Mouse (Mus musculus) cerebellum, adult 9-10 months (tissue): ENCODE measurements around the gene Olfr521.
"Not testable (repeated sequence)": the region's sequence is repeated elsewhere in the genome, so short reads cannot be mapped to it uniquely, and the experiment has no call there.

ENCODE experiments used
- DNase-seq: peaks from one replicate; pipeline ENCODE4 v3.0.0; 2022

Gene Olfr521

DNA sequence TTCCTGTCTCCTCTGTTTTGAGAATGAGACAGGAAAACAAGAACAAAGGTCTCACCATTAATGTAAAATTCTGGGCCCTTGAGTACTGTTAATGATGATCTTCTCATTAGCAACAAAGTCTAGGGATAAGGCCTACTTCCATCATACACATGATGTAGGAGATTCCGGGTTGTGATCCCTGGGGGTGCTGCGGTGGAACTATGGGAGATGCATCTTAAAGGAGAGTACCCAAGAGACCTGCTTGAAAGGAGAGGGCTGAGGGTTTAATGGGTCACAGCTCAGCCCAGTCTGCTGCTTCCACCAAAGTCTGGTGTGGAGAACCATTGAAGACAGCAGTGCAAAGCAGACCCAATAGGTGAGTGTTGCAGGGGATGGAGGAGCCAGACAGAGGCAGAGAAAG is at the start of gene Olfr521:
Gene Olfr521 (plus strand): TSS at position 301 of the 400 bp plus-strand sequence.
- no peak for DNase-seq

DNA sequence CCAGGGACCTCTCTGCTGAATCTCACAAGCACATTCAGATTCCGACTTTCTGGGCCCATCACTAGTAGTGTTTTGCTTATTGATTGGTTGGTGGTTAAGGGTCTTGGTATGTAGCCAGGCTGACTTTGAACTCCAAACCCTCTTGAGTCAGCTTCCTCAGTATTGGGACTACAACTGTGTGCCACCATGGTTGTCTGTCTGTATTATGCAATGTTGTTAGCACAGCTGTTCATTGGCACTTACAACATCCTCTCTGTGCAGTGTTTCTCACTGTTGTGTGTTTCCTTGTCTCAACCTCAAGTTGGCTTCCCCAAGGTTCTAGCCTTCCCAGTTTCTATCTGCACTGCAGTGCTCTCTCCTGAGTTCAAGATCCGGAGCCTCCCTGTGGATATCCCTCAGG is 46.8 kb upstream of the Olfr521 start:
- DNase-seq = no peak

DNA sequence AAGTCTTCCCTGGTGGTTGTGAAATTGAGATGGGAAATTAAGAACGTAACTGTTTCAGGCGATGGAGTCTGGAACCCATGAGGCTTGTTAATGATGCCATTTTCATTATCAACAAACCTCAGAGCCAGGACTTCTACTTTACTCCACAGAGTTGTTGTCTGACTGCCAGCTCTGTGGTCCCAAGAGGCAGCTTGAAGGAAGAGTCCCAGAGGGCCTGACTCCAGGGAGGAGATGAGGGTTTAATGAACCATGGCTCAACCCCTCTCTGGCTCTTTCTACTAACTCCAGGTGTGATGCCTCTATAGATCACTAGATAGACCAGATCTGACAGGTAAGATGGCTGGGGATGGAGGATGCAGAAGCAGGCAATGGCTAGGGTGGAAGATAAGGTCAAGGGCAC is 33.3 kb upstream of the Olfr521 start, which contains the start of gene Olfr520:
Gene Olfr520 (plus strand): TSS at position 301 of the 400 bp plus-strand sequence.
- DNase-seq = no peak

GRCm38 (mm10) chr7:99734612-99735011 is 28.7 kb upstream of the Olfr521 start:
- DNase-seq = no peak

DNA sequence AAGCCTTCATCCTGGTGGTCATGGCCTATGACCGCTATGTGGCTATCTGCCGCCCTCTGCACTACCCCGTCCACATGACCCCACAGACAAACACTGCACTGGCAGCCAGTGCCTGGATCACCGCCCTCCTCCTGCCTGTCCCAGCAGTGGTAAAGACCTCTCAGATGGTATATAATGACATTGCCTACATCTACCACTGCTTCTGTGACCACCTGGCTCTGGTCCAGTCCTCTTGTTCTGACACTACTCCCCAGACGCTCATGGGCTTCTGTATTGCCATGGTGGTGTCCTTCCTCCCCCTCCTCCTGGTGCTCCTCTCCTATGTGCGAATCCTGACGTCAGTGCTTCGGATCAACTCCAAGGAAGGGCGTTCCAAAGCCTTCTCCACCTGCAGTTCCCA is 27.8 kb upstream of the Olfr521 start:
- not testable (repeated sequence) for DNase-seq

DNA sequence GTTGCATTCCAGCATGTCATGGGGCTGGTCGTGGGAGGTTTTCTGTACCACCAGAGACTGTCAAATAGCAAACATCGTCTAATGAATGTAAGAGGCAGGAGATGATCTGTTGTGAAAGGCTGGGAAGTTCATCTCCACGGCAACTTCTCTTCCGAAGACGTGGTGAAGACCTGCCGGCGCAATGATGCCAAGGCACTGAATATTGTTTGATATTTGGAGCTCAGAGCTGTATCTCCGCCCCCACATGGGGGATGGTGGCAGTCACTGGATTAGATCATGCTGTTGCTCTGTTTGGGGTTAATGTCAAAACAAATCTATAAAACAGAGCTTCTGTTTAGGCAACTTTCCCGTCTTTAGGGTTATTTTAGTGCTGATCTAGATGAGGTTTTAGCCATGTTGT is 24.0 kb upstream of the Olfr521 start:
- DNase-seq = no peak

- no peak for DNase-seq
Observed at GRCm38 (mm10) chr7:99781385-99781784, 18.1 kb downstream of the Olfr521 start.

GRCm38 (mm10) chr7:99781916-99782315 is 18.6 kb downstream of the Olfr521 start:
- no peak for DNase-seq

DNA sequence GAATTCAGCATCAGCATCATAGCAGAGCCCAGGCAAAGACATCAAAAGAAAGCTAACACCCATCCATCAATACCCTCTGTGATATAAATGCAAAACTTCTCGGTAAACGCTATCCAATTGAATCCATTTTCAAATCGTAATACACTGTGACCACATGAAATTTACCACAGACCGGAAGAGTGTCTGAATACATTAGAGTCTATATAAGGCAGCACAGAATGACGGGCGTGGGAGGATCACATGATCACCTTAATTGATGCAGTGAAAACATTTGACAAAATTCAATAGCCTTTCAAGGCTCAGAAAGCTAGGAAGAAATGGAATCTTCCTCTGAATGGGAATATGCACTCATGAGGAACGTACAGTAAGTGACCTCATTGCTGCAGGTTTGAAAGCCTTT is 20.1 kb downstream of the Olfr521 start:
- DNase-seq = no peak

DNA sequence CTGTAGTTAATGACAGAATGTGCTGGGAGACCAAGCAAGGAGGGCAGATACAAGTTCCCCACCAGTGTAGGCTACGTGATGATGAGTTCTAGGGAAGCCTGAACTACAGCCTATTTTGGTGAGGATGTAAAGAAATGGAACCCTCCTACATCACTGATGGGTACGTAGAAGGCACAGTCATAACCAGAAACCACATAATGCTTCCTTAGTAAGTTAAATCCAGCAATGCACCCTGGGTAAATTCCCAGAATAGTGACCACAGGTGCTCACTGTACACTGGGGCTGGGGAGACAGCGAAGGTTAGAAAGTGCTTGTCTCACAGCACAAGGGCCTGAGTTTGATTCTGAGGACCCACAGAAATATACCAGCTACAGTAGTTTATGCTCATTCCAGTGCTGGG is 22.2 kb downstream of the Olfr521 start:
- no peak for DNase-seq

DNA sequence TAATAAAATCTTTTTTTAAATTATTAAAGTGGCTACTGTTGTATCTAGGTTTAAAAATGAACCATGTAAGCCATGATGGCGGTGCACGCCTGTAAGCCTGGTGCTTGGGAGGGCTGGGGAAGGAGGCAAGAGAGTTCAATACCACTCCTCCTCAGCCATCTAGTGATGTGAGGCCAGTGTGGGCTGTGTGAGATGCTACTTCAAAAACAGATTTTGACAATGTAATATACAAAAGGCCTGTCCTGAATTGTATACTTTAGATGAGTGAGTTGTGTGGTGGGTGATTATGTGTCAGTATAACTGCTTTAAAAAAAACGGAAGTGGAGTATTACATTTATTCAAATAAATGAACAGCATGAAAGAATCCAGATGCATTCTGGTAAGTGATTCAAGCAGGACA is 23.5 kb downstream of the Olfr521 start:
- no peak for DNase-seq

- DNase-seq = no peak
Observed at GRCm38 (mm10) chr7:99787935-99788334, 24.6 kb downstream of the Olfr521 start.

GRCm38 (mm10) chr7:99788563-99788962 is 25.3 kb downstream of the Olfr521 start:
- DNase-seq = no peak

- no peak for DNase-seq
Observed at GRCm38 (mm10) chr7:99790816-99791215, 27.5 kb downstream of the Olfr521 start.

DNA sequence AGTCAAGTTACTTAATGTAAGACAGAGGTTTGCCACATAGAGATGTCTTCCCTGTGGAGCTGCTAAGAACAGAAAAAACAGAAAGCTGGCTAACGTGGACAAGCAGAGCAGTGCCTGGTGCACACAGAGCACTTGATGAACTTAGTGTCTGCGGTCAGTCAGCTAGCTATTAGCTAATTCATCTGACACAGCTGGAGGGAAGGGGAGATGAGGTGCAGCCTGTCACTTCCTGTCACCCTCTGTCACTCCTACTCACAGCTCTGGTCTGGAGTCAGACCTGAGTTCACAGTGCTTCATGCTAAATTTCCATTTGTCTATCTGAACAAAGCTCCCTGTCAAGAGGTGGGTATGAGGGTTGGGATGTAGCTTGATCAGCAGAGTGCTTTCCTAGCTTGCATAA is 30.8 kb downstream of the Olfr521 start:
- DNase-seq = no peak

DNA sequence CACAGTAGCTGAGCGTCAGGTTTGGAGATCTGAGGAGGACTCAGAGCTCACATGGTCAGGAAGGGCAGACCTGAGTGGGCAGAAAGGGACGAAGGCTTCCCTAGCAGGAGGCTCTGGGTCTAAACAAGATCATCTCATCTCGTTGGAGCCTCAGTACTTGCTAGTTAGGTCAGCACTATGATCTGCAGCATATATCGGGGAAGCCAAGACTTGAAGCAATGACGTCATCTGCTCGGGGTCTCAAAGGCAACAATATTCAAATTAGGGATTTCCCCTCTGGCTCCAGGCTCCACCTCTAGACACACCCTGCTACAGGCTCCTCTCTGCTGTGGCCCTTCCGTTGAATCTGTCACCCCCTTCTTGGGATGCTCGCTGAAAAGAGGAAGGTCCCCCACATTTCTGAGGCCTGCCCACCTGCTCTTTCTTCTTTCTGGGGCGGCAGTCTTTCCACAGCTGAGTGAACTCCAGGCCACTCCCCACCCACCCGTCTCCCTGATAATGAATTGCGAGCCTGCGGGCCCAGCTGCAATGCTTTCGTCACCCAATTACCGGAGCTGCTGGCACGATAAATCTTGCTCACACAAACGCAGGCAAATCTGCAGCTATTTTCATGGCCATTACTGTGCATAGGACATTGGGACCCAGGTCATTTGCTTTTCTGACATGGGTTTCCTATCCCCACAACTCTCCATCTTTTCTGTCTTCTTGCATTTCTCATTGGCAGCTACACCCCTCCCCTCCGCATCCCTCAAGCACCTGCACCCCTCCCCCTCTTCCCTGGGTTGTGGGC is 32.1 kb downstream of the Olfr521 start:
- DNase-seq = peak; percentile 5

DNA sequence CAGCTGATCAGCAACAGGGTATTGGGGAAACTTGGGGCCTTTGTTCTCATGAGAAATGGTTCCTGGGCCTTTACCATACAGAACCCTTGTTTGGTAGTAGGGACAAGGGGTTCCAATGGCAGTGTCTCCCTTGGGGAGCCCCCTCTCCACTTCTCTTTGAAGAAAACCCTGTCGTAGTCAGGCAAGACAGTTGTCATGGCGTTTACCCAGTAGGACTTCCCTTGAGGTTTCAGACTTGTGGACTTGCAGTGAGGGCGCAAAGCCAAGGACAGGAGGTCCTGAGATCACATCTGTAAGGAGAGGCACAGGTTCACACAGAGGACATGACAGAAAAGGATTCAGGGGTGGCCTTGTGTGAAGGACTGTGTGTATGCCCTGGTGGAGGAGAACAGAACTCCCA is 33.2 kb downstream of the Olfr521 start:
- DNase-seq = no peak

- no peak for DNase-seq
Observed at GRCm38 (mm10) chr7:99797261-99797660, 34.0 kb downstream of the Olfr521 start.

DNA sequence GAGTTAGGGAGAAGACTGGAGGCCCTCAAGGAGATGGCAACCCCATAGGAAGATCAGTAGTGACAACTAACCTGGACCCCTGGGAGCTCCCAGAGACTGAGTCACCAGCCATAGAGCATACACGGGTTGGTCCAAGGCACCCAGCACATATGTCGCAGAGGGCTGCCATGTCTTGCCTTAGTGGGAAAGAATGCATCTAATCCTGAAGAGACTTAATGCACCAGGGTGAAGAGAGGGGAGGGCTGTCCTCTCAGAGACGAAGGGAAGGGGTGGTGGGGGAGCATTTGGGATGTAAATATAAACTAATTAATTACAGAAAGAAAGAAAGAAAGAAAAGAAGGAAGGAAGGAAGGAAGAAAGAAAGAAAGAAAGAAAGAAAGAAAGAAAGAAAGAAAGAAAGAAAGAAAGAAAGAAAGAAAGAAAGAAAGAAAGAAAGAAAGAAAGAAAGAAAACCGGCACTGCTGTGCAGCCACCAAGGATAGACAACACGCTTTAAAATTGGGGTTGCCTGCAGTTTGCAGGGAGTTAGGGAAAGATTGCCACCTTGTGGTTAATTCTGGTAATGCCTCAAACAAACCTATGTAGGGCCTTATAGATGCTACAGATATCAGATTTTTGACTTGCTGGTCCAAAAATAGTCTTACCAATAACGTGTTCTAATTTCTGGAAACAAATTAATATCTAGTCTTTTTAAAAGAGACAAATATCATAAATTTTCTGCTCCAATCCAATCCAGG is 34.8 kb downstream of the Olfr521 start:
- DNase-seq = peak; percentile 80

DNA sequence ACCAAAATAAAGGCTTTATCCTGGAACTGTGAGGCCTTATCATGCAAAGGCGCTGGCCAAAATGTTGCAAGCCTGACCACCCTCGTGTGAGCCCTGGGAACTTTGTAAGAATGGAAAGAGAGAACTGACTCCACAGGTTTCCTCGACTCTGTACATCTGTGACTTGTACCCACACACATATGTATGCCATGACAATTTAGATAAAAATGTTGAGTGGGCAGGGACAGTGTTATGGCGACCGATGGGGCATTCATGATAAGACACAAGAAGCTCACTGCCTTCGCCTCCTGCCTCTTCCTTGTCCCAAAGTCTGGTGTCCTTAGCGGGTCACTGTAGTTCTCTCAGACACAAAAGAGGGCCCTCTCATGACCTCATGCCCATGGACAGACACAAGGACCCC is 35.8 kb downstream of the Olfr521 start:
- DNase-seq = no peak

DNA sequence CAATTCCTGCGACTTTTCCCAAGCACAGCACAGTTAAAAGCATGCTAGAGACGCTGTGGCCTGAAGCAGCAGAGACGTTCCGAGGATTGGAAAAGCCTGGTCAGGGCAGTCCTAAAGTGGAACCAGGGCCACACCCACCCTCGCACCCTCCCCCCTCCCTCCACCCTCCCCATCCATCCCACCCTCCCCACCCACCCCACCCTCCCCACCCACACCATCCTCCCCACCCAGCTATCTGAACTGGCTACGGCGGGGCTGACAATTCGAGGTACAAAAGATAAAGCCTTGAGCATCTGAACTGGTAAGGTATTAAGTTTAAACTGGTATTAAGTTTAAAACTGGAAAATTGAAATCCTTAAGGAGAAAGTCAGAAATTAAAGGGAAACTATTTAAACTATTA is 40.2 kb downstream of the Olfr521 start:
- no peak for DNase-seq

DNA sequence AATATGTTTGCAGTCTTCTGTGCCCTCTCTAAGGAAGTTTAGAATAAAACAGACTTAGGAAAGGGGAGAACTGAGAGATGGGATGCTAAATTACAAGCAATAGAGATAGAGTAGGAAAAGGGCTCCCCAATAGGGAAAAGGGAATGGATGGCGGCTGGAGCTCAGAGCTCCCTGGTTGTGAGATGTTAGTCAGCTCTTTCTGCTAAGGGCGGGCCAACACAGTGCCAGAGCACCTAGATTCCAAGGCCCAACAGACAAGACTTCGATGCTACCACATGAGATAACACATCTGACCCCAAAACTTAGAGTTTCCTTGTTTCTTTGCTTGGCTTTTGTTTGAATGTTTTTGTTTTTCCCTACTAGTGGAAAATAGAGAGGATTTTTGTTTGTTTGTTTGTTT is 40.7 kb downstream of the Olfr521 start:
- not testable (repeated sequence) for DNase-seq

DNA sequence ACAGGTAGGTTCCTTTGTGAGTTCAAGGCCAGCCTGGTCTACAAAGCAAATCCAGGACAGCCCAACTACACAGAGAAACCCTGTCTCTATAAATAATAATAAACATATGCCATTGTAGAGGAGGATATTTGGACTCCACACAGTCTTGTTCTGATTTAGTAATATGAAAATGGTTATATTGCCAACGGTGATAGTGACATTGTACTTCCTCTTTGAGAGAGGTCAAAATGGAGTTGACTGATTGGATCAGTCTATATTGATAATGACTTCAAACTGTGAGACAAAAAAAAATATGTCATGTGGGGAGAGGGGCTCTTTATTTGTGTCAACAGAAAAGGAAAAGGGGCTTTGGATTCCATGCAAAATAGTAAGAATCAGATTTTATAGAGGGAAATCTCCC is 42.0 kb downstream of the Olfr521 start:
- DNase-seq = no peak

- not testable (repeated sequence) for DNase-seq
Observed at GRCm38 (mm10) chr7:99807043-99807442, 43.7 kb downstream of the Olfr521 start.
